Mouse (Mus musculus) NIH3T3 (cell line): ENCODE data around the gene Ankdd1b.
A peak's percentile ranks its signal among the peaks of the same experiment; 100 is the strongest.

Experiments
- DNase-seq: peaks from one replicate; pipeline ENCODE4 v3.0.0-alpha.2; 2012; ENCODE audit warnings: low read depth

Gene Ankdd1b

DNA sequence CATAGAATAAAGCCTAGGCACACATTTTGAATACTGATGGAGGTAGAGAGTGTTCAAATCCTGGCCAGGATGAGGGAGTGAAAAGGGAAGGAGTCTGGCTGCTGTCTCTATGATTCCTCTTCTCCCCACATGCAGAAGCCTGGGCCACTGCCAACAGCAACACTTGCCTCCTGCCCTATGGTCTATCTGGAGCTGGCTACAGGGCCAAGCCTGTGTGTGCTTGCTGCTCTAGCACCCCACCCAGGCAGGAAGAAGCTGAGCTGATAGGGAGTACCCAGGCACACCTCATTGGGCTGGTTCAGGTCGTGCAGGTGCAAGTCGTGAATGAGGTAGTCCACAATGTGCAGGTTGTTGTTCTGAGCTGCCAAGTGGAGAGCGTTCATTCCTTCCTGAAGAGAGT lies 16.7 kb downstream of the Ankdd1b start:
- peak; percentile 57 for DNase-seq

DNA sequence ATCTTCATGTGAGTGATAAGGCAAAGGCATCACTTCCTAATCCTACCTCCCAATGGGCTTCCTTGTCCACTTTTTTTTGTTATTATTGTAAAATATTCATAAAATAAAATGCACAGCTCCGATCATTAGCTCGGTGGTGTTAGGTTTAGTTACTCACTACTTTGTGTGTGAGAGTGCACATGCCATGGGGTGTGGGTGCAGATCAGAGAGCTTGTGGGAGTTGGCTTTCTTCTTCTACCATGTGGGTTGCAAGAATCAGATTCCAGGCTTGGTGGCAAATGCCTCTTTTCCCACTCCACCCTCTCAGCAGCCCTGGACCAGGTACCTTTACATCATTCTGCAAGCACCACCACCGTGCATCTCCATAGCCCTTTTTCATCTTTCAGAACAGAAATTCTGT lies 18.4 kb downstream of the Ankdd1b start:
- no peak for DNase-seq

DNA sequence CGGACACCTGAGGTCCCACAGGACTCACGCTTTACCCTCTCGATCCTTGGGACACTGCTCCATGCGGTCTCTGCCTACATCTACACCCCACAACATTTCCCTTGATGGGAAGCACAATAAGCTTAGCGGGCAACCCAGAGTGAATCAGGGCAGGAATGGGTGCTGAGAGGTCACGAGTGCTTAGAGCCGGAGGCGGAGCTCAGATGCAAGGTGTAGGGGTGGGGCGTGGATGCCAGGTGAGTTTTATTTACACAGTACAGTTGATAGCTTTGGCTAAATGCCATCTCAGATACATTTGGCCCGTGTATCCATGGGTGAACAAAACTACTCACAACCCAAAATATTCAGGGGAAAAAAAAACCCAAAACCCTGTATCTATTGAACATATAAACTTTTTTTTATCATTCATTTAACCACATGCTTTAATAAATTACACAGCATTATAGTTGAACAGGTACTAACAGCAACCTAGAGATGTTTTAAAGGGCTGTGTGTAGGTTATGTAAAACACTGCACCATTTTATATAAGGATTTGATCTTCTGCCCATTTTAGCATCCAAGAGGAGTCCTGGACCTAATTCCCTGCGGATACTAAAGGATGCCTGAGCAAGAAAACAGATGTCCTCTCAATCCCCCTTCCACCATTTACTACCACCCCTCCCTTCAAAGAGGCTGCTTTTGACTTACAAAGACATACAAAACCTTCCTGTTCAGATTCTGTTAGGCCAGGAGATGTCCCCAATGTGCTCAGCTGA lies 19.4 kb downstream of the Ankdd1b start:
- no peak for DNase-seq

DNA sequence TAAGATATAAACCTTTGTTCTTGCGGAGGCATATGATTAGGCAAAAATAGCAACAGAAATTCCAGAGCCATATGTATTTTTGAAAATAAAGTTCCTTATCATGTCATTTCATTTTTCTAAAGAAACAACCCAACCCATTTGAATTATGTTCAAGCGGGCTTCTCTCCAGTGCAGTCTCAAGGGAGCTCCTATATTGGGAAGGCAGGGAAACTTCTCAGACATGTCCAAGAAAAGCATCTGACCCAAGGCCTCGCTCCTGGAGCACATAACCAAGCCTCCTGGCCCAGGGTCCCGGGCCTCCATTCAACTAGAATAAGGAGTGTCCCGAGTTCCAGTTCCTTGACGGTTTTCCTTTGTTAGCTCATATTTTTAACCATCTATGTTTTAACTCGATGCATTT lies 20.1 kb downstream of the Ankdd1b start:
- DNase-seq = peak; percentile 48

DNA sequence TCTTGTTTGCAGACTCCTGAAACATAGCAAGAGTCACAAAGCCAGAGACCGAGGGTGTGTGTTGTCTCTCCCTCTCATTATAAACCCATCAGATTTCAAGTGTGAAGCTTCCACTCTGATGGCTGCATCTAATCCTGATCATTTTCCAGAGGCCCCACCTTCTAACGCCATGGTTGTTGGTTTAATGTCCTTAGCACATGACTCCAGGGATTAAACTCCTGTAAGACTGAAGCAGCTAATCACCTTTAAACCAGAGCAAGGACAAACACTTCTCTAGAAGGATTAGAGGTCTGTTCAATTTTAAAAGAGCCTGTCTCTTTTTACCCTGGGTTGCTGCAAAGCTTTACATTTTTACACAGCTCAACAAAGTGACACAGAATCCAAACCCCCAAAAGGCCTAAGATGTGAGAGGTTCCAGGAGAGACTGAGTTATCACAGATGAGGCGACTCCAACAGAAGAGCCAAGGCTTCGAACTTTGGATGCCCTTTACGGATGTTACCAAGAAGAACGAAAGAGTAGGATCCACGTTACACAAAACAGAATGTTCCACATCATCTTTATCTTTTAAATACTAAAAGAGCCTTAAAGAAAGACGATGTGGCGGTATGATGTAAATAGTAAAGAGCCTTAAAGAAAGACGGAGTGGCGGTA lies 20.7 kb downstream of the Ankdd1b start:
- no peak for DNase-seq

DNA sequence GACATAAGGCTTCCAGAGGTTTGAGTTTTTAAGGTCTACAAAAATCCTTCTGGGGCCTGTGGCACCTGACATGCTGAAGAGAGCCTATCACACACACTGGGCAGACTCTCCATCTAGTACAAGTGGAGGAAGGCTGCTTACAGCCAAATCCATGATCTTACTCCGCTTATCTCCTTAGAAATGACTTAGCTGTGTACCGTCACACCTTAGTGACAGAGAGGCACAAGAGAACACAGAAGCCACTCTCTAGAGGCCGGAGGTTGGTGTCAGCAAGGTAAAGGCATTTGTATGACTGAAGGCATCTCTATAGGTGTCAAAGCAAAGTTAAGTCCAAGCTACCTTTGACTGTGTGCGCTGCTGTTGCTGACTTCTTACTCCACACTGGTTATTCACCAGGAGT lies 30.6 kb downstream of the Ankdd1b start:
- no peak for DNase-seq

DNA sequence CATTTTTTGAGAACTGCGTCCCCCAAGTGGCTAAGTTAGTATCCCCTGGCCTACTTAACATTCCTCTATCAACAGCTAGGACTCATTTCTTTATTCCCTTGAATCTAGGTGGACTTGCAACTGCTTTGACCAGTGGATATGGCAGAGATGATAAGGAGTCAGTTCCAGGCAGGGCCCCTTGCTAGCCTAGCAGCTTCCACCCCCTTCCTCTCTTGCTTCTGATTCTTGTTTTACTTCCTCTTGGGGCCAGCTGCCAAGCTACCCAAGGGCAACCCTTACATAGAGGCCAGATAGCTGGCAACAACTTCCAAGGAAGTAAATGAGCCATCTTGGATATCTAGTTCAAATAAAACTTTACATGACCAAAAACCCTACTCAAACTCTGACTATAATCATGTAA lies 34.1 kb downstream of the Ankdd1b start:
- no peak for DNase-seq

DNA sequence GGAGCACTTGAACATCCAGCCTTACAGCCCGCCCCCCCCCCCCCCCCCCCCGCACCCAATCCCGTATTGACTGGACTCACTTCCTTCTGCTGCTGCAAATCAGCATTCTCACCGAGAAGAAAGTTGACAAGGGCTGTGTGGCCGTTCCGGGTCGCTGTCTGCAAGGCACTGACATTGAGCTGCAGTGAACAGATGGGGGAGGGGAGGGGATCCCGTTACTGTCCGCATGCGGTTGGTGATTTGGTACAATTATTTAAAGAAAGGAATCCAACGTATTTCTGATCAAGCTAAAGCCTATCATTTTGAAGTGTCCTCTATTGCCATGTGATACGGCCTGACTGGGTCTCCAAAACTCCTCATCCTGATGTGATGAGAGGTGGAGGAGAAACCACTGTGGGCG lies 35.2 kb downstream of the Ankdd1b start:
- DNase-seq = no peak

DNA sequence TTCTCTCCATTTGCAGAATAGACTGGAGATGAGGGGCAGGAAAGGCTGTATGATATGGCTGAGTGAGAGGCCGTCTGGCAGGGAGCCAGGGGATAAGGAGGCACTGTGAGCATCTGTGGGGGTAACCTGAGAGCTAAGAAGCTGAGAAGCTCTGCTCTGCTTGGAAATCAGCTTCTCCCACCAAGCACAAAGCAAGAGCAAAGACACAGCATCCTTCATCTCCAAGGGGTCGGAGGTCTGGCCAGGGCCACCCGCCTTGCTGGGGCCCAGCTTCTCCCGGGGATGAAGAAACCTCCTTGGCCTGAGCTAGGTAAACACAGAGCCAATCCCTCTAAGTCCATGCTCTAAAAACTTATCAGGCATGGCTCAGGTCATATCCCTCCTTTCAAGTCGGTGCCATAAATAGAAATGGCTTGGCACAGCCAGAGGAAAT lies 36.1 kb downstream of the Ankdd1b start:
- peak; percentile 12 for DNase-seq

DNA sequence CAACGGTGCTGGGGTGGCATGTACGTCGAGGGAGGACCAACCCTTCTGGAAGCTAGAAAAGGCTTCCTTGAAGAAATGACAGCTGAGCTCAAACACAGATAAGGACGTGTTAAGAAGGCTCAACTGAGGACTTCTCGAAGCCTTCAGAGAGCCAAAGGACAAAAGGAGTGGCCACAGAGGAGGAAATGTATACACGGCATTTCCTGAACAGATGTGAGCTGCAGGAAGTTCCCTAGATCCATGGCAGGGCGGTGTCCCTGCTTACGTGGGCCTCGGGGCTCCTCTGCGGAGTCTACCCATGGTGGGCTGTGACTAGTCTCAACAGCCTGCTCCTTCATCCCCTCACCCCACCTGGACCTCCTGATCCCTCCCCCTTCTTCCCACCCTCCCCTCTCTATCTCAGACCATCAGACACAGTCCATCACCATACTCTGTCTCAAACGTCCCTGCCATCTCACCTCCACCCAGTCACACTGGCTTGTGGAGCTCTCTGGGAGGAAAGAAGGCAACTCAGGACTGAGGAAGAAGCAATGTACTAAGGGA lies 37.3 kb downstream of the Ankdd1b start:
- no peak for DNase-seq

DNA sequence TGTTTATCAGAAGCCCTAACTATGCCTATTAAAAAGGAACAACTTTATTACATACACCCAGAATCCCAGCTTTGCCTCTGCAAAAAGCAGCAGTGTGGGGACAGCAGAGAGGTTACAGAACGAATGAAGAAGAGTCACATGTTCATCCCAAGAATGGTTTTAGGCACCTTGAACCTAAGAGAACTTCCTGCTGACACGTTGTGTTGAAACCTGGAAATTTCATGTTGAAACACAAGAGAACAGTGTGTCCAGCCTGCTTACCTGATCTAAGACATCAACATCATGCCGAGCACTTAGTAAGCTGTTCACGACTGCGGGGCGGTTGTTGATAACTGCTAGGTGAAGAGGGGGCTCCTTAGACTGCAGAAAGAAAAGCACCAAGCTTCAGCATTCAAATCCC lies 38.0 kb downstream of the Ankdd1b start:
- DNase-seq = no peak

DNA sequence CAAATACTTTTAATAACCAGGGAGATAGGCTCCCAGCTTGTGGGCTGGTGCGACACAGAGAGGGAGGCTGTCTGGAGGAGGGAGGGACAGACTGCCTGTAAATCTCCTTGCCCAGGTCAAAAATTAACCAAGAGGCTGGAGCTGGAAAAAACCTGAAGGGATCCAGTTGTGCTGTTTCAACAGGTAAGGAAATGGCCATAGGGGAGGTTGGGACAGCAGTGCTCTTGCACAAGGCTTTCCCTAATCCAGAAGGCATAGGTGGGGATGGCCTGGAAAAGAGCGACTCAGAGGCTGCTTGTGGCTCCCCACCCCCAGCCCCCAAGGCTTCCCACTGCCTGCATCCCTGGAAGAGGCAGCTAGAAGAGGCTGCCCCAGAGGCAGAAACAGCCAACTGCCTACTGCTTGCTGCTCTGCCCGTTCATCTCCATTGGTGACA lies 38.6 kb downstream of the Ankdd1b start:
- DNase-seq = no peak

DNA sequence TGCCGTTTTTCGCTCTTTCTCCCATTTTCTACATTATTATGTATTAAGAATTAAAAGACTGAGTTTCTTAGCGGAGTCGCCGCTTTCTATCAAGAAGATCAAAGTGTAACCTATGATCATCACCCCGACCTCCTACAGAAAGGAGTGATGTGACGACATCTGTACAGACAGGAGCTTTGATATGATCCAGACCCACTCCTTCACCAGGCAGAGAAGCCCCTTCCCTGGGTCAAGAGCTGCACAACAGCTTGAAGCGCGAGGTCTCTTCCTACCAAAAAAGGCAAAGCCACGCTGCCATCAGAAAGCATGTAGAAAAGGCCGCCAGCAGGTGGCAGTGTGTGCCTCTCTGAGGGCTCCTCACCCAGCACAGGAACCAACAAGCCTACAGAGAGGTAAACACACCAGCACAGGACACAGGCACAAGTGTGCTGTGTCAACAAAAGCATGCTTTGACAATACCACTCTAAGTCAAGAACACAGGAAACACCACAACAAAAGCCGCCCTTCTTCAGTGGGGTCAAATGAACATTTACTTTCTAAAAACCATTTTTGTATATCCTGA lies 39.3 kb downstream of the Ankdd1b start:
- peak; percentile 88 for DNase-seq

DNA sequence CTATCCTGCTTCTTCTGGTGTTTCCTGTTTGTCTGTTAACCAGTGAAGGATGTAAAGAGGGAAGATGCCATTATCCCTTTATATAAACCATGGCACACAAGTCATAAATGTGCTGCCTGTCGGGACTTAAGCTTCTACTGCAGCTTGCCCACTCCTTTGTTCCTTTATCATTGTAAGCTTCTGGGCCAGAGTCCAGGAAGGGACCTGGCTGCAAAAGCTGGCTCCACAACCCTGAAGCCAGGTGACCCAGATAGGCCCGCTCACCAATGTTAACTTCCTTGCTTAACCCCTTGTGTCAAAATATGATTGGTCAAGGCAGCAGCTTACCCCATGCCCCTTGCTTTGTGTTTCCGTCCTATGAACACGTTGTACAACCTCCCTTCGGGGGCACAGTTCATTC lies 42.5 kb downstream of the Ankdd1b start:
- DNase-seq = no peak

DNA sequence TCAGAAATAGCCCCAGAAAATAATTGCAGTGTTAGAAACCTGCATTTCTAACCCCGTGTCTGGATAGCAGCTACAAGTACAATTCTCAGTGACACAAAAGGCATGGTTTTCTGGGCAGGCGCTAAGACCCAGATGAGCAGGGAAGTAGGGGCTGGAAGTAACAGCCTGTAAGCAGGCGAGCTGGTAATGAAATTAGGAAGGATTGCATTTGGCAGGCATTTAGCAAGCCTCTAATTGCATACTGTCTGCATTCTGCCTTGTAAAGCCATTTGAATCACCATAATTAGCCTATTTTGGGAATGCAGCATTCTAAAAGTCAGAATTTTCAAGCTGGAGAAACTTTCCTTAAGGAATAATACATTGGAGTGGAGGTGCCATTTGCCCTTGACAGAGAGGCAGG lies 45.0 kb downstream of the Ankdd1b start:
- DNase-seq = no peak

DNA sequence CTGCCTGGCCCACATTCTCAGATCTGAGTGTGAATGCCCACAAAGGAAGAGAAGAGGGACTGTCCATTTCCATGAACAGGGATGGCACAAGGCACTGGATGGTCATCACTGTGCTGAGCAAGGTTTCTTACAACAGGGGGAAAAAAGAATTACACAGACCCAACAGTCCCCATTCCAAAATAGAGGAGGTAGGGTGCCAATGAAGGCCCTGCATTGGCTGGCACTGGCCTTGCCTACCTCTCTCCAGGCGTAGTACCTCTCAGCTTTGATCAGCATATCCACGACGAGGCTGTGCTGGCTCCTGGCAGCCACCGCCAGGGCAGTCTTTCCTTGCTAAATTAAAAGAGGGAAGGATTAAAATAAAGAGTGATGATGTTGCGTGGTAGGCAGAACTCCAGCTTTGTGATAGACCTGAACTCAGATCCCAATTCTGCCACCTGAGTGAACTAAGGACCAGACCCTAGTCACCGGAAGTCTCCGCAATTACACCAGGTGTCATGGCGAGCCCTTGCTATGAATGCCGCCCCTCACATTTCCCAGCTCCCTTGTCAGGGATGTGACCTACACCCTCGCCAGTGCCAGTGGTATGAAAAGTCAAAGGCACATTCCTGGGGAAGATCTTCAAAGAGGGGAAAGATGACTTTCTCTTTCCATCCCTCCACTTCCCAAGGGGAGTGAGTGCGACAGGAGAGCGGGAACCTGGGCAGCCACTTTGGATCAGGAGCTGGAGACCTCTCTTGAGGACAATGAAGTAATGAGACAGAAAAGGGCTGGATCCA lies 46.3 kb downstream of the Ankdd1b start:
- no peak for DNase-seq

DNA sequence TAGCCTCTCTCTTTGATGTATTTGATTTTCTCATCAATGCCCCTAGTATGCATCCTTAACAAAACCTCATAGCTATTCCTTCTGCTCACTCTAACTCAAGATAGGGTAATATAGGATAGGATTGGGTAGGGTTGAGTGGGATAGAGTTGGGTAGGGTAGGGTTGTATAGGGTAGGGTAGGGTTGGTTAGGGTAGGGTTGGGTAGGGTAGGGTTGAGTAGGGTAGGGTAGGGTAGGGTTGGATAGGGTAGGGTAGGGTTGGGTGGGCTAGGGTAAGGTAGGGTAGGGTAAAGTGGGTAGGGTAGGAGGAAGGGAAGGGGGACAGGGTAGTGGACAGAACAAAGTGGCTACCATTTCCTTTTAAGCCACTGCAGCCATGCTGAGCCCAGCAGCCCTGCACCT lies 49.8 kb downstream of the Ankdd1b start:
- DNase-seq = no peak

DNA sequence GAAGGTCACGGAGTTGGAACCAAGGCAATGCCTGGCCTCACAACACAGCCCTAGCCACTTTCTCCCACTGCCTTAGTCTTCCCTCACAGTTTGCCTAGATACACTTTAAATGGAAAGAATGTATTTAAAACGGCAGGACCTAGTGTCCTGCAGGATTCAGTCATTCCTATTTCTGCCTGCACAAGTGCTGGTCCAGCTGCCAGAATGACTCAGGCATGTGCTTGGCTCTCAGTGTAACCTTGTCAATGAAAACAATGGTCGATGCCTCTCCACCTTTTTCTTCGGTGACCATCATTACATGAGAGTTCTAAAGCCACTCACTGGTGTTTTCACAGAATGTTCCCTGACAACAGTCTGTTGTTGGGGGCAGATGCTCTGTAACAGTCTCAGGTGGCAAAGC lies 52.5 kb downstream of the Ankdd1b start:
- DNase-seq = peak; percentile 22

DNA sequence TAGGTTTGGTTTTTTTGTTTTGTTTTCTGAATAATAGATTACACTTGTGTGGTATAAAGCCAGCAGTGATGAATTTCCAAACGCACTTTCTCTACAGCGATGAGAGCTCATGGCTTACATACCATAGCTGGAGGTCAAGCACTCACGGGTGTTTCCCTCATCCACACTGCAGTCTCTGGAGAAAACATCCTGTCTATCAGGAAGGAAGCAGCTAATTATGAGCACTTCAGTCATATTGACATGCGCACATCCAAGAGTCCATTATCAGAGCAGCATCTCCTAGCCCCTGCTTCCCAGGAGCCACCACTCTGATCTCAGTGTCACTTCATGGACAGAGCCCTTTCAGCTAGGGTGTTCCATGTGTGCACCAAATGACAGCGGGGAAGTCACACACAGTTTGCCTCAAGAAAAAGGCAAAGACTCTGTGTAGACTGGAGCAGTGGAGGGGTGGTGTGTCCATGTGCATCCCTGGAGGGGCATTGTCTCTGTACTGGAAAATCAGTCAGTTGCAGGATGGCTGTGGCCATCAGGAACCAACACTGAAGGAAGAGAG lies 53.7 kb downstream of the Ankdd1b start:
- no peak for DNase-seq

DNA sequence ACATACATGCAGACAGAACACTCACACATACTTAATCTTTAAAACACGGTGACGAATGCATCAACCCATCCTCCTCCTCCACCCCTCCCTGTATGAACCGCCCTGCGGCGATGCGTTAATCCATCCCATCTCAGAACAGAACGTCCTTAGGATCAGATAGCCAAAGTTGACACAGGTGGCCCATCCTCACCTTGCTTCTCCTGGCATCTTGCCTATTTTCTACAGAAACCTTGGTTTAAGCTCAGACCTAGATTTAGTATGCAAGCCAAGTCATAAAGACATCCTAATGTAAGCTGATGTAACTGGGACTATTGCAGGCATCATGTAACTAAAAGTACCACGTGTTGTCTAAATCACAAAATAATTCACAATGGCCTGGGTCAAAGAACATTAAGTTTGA lies 54.6 kb downstream of the Ankdd1b start:
- no peak for DNase-seq

DNA sequence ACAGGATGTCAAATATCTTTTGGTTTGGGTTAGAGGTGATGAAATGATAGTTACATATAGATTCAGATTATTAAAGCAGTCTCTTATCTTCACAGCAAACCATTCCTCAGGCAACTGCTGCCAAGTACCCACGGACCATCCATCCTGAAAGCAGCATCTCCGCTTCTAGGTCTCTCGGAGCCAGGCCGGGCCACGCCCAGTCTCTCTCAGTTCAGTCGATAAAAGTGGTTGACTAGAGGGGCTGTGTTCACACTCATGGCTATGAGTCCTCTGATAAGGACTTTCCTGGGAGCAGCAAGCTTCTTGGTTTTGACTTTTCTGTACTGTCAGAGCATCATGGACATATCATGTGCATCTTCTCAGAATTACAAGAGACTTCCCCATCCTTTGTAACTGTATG lies 56.6 kb downstream of the Ankdd1b start:
- no peak for DNase-seq

DNA sequence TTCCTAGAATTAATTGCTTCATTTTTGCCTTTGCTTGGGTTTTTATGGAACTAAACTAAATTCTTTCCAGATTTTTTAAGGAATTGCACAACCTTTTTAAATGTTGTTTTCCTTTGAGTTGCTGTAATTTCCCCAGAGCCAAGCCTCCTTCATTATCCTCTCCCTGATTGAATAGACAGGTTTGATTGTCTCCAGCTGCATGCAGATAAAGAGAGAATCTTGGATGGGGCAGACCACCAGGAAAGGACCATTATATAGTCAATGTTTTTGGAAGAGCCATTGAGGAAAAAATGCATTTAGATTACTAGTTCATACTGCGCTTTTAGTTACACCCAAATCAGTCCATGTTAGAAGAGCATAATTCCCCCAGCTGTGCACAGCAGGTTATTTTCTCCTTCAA lies 62.2 kb downstream of the Ankdd1b start:
- peak; percentile 16 for DNase-seq
